Mouse (Mus musculus) embryonic facial prominence, embryonic 14.5 days (tissue): ENCODE results near the gene Pik3c2g. TPM values are rescaled to one million over a fixed set of nuclear protein-coding genes. Genes with fewer than 3 reads are reported as not detected.
A peak's percentile ranks its signal among the peaks of the same experiment; 100 is the strongest.

Source experiments
- ATAC-seq: fragments of 200-750 bp; cut with Nextera tagmentation; 2 replicates; pipeline ENCODE4 v1.8.0; 2017; ENCODE audit warnings: low read depth, moderate number of reproducible peaks, moderate TSS enrichment
- DNase-seq: peaks from one replicate; pipeline ENCODE4 v3.0.0-alpha.2; 2015; ENCODE audit warnings: low spot score
- H3K27ac ChIP-seq: fragments of 300-500 bp; sonication (generic); replicated peaks from 2 replicates; pipeline ENCODE4 v1.5.1; 2014; ENCODE audit warnings: low read depth, mild to moderate bottlenecking, low read length, moderate library complexity
- H3K27me3 ChIP-seq: fragments of 300-500 bp; sonication (generic); replicated peaks from 2 replicates; pipeline ENCODE4 v1.6.1; 2014; ENCODE audit warnings: low read length; ENCODE audit not compliant: control insufficient read depth, insufficient read depth
- H3K36me3 ChIP-seq: fragments of 300-500 bp; sonication (generic); 2 replicates; pipeline ENCODE4 v1.6.1; 2014; ENCODE audit warnings: low read length, mixed read lengths; ENCODE audit not compliant: control insufficient read depth, insufficient read depth
- H3K4me1 ChIP-seq: fragments of 300-500 bp; sonication (generic); 2 replicates; pipeline ENCODE4 v1.6.1; 2014; ENCODE audit warnings: antibody characterized with exemption, low read length; ENCODE audit not compliant: control insufficient read depth, insufficient read depth
- H3K4me2 ChIP-seq: fragments of 300-500 bp; sonication (generic); 2 replicates; pipeline ENCODE4 v1.6.1; 2014; ENCODE audit warnings: low read depth, mild to moderate bottlenecking, low read length, moderate library complexity, mixed read lengths
- H3K4me3 ChIP-seq: fragments of 300-500 bp; sonication (generic); 2 replicates; pipeline ENCODE4 v1.5.1; 2014; ENCODE audit warnings: low read depth, mild to moderate bottlenecking, low read length
- H3K9ac ChIP-seq: fragments of 300-500 bp; sonication (generic); 2 replicates; pipeline ENCODE4 v1.6.1; 2014; ENCODE audit warnings: low read depth, mild to moderate bottlenecking, low read length, moderate library complexity, mixed read lengths
- H3K9me3 ChIP-seq: fragments of 300-500 bp; sonication (generic); 2 replicates; pipeline ENCODE4 v1.6.1; 2016; ENCODE audit warnings: low read length; ENCODE audit not compliant: control insufficient read depth
- WGBS: fragments of 180-500 bp; shearing (Covaris S2); extraction: QIAGEN DNeasy Blood & Tissue Kit; methylation state at CpG from one replicate; pipeline ENCODE4 v1.1.7; 2014; 5-methylcytosine and 5-hydroxymethylcytosine counted together
- polyA plus RNA-seq: library from polyadenylated mRNA; unstranded; fragments of >200 nt; fragmentation: Nextera tagmentation; extraction: Ambion mirVana; gene quantifications from 2 replicates; pipeline ENCODE4 v1.2.1, GENCODE M21; 2014

Gene Pik3c2g
- polyA plus RNA-seq, result 0.83 and 0.89 TPM in 2 replicates

DNA sequence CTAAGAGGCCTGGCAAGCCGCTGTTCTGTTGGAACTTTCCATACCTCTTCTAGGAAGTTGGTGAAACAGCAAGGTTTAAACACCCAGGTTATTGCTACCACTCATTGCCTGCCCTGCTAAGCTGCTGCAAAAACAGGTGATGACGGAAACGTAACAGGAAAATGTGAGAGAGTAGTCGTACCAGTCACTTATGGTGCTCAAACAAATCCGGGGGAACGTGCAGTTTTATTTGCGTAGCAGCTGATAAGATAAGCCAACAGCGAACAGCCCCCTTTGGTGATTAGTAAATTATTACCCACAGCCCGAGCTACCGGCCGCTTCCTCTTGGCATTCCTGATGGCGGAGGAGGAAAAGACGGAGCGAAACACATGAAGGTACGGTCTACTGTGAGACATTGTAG, at the start of gene Pik3c2g:
Pik3c2g (plus strand) TSS at position 330 of the 400 bp plus-strand sequence.
- whole genome bisulfite sequencing, result 71% methylated on average over 15 of the region's 15 CpGs
- Histone ChIP-seq H3K4me2 (peak within 1 kb of the TSS; percentile 19; the same call in 1 of the 2 replicates), H3K27me3 (no peaks in the 10 kb centered on the region; the same call in 1 of the 2 replicates), H3K36me3 (no peaks in the 10 kb centered on the region), H3K4me3 (no peak within 1 kb of the TSS), H3K4me1 (no peaks in the 10 kb centered on the region), H3K9me3 (no peaks in the 10 kb centered on the region), H3K9ac (no peak within 1 kb of the TSS), H3K27ac (no peak within 1 kb of the TSS)
- ATAC-seq, result no peak
- DNase-seq, result no peak

DNA sequence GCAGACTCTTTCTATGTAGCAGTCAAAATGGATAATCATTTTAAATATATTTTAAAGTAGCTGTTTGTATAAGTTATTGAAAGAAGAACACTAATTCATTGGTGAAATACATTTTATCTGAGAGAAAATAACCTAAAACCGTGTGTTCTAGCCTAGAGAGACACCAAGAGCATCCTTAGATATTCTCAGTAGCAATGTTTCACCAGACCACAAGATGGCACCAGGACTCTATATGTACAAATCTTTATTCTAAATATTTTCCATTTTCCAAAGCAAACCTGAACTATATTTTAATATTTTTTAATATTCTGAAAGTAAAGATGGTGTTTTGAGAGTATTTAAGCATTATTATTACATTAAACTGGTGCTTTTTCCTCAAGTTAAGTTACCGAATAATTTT, 48.6 kb upstream of the Pik3c2g start:
- no peak overlapping the region for H3K27ac ChIP-seq
- H3K4me1 ChIP-seq, result no peaks in the 10 kb centered on the region
- no peaks in the 10 kb centered on the region for H3K27me3 ChIP-seq
- ATAC-seq, result no peak
- no peak overlapping the region for H3K9ac ChIP-seq
- H3K4me3 ChIP-seq, result no peak overlapping the region
- no peaks in the 10 kb centered on the region for H3K9me3 ChIP-seq
- no peaks in the 10 kb centered on the region for H3K36me3 ChIP-seq
- H3K4me2 ChIP-seq, result no peak overlapping the region
- 50% methylated on average over 2 of the region's 2 CpGs for WGBS
- peak; percentile 16 for DNase-seq

DNA sequence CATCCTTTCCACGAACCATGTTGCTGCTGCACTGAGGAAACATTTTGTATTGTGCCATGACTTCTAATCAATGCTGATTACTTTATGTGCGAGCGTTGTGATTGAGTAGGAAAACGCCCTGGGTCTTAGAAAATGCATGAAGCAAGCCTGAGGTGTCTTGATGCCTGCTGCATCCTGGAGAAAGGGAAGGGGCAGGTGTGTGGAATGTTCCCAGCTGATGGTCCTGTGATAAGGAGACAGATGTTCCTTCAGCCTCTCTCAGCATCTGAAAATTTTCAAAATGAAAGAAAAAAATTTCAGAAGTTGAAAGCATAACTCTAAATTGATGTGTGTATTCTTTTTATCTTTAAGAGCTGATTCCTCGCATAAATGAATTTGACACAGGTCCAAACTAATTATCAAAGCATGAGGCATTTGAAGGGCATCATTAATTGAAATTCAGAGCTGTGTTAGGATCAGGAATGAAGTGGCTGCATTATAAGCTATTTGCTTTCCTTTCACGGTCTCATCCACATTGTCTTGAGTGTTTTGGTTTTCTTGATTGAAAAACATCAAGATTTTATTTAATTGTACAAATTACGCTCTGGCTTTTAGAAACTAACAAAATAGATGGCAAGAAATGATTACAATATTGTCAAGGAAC, 31.4 kb upstream of the Pik3c2g start:
- ATAC-seq, result no peak
- no peak overlapping the region for H3K9ac ChIP-seq
- no peaks in the 10 kb centered on the region for H3K27me3 ChIP-seq
- no peaks in the 10 kb centered on the region for H3K4me1 ChIP-seq
- no peak for DNase-seq
- H3K4me2 ChIP-seq, result no peak overlapping the region
- WGBS, result 71% methylated on average over 7 of the region's 7 CpGs
- no peak overlapping the region for H3K4me3 ChIP-seq
- H3K27ac ChIP-seq, result no peak overlapping the region
- H3K9me3 ChIP-seq, result no peaks in the 10 kb centered on the region
- H3K36me3 ChIP-seq, result no peaks in the 10 kb centered on the region

DNA sequence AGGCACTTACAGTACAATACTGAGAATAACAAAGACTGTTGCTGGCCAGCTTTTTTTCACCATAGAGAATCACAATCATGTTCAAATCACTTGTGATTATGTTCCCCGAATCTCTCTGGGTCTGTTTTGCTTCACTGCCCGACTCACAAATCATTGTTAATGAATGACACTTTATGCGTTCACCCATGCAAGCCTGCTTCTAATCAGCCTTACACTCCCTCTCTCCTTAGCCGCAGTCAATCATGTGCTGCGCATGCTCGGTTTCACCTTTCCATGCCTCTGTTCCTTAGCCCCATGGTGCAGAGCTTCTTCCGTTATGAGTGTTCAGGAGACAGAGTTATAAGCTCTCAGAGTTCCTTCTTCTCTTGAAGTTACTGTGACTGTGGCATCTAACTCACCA, 17.8 kb upstream of the Pik3c2g start:
- Histone ChIP-seq H3K9me3 (no peaks in the 10 kb centered on the region), H3K27ac (no peak overlapping the region), H3K4me2 (no peak overlapping the region), H3K27me3 (no peaks in the 10 kb centered on the region), H3K9ac (no peak overlapping the region), H3K36me3 (no peaks in the 10 kb centered on the region), H3K4me1 (peaks cover 6% of the 10 kb centered on the region; the same call in 1 of the 2 replicates), H3K4me3 (no peak overlapping the region)
- DNase-seq, result peak; percentile 17
- 28% methylated on average over 7 of the region's 7 CpGs for WGBS
- no peak for ATAC-seq

DNA sequence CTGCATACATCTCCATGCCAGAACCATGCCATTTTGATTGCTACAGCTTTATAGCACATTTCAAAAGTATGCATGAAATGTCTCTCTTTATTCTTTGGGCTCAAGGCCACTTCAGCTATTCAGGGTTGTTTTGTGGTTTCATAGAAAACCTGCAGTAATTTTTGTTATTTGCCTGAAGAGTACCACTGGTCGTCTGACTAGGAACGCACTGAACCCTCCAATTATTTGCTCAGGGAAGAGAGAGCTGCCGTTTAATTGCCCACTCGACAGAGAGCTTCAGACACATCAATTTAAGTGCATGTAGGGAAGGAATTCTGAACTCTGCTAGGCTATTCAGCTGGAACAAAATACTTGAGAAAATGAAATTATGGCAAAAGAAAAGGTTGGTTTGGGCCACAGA, 11.2 kb upstream of the Pik3c2g start:
- Histone ChIP-seq H3K27me3 (no peaks in the 10 kb centered on the region), H3K9me3 (no peaks in the 10 kb centered on the region), H3K4me3 (no peak overlapping the region), H3K9ac (no peak overlapping the region), H3K4me2 (no peak overlapping the region), H3K27ac (no peak overlapping the region), H3K4me1 (no peaks in the 10 kb centered on the region), H3K36me3 (no peaks in the 10 kb centered on the region)
- DNase-seq, result no peak
- ATAC-seq, result no peak
- 32% methylated on average over 4 of the region's 4 CpGs for WGBS

DNA sequence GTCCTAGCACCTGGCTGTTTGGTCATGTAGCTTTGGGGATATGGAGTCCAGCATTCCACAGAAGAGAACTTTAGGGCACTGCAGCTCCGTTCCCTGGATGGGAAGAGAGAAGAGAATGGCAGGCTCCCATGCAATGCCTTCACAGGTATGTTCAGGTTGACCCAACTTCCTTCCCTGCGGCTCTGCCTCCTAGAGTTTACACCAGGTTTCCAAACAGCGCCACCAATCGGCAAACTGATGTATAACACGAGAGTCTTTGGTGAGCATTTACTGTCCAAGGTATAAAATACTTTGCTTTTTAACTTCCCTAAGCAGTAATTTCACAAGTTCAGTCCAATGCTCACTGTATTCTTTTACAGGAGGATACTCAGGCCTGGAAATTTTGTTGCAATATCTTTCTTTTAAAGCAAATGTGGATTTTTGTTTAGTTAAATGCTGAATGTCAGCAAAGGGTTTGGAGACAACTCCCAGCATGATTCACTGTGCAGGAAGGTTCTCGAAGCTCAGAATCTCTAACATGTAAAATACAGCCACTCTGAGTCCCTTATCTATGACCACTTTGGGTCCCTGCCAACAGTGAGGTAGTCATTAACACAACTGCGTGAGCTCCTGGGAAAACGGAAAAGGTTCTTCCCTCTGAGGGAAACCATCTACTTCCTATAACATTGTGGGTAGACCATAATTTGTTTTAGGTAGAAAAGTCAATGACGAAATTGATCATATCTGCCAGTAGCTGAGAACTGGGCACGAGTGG, 10.6 kb upstream of the Pik3c2g start:
- Histone ChIP-seq H3K27ac (no peak overlapping the region), H3K36me3 (no peaks in the 10 kb centered on the region), H3K27me3 (no peaks in the 10 kb centered on the region), H3K4me1 (no peaks in the 10 kb centered on the region), H3K9me3 (no peaks in the 10 kb centered on the region), H3K9ac (no peak overlapping the region), H3K4me2 (no peak overlapping the region), H3K4me3 (no peak overlapping the region)
- ATAC-seq, result no peak
- 69% methylated on average over 10 of the region's 10 CpGs for WGBS
- DNase-seq, result no peak

DNA sequence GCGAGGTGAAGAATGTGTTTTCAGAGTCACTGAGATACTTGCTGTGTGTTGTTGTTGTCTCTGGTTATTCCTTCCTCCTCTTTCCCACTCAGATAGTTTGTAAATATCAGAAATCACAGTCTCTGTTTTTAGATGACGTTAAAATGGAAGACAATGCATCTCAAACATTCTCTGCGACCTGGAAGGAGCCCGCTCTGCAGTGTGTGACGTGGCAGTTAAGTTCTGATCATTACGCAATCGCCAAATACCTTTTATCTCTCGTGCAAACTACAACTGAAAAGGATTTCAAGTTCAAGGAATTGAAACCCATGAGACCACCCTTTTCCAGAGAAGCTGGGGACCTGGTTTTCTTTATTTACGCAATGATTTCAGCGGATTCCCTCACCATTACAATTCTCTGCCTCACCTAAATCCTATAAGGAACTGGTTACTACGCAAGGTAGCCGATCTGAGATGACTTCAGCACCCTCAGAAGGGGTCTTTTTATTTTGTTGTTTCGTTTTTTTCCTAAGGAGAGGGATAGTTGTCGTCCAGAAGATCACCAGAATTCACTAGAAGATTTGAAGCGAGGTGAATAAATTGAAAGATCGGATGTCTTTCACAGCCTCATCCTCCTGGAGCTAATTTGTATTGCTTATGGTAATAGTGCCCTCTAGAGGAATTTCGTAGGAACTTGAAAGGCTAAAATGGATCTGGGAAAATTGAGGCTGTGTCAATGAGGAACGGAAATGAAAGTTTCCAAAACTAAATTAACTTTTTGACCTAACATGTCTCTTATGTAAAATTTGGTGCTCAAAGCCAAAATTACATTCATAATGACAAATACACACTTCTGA, 9.8 kb upstream of the Pik3c2g start:
- Histone ChIP-seq H3K36me3 (no peaks in the 10 kb centered on the region), H3K4me3 (no peak overlapping the region), H3K9me3 (no peaks in the 10 kb centered on the region), H3K27ac (no peak overlapping the region), H3K27me3 (no peaks in the 10 kb centered on the region), H3K4me1 (no peaks in the 10 kb centered on the region), H3K4me2 (peak overlapping the region; percentile 39; the same call in 1 of the 2 replicates), H3K9ac (no peak overlapping the region)
- 51% methylated on average over 18 of the region's 18 CpGs for WGBS
- peak; percentile 71 for DNase-seq
- no peak for ATAC-seq

DNA sequence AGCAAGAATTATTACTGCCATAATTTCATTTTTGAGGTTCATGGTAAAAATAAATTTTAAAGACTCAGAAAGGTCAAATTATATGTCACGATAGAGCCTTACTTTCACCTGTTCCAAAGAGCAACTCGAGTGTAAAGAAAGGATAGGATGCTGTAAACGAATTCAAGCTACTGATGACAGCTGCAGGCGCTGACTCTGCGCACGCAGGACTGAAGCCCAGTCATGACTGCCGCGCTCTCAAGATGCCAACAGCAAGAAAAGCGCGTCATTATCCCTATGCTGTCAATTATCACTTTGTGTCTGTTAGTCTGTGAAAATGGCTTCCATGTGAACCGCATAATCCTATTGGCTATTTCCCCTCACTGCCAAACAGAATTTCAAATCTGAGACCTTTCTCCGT, 457 bp downstream of the Pik3c2g start:
- Histone ChIP-seq H3K36me3 (no peaks in the 10 kb centered on the region), H3K4me3 (no peak overlapping the region), H3K9me3 (no peaks in the 10 kb centered on the region), H3K4me1 (no peaks in the 10 kb centered on the region), H3K27ac (no peak overlapping the region), H3K27me3 (no peaks in the 10 kb centered on the region; the same call in 1 of the 2 replicates), H3K9ac (no peak overlapping the region), H3K4me2 (peak overlapping the region; percentile 19; the same call in 1 of the 2 replicates)
- DNase-seq, result peak; percentile 20
- 65% methylated on average over 12 of the region's 12 CpGs for WGBS
- no peak for ATAC-seq
